Mouse (Mus musculus): ENCODE data around the gene Cish.

Cish gene

GRCm38 (mm10) chr9:107278126-107278525, 17.7 kb upstream of the Cish start:
- DNase-seq, result peak; percentile 51 to 56

GRCm38 (mm10) chr9:107278527-107279377, 17.1 kb upstream of the Cish start:
- peak; percentile 84 to 85 for DNase-seq

GRCm38 (mm10) chr9:107279378-107280321, 16.2 kb upstream of the Cish start:
- no peak for DNase-seq

- no peak for DNase-seq
Measured at GRCm38 (mm10) chr9:107280322-107281027, 15.4 kb upstream of the Cish start.

- no peak for DNase-seq
Measured at GRCm38 (mm10) chr9:107281241-107281987, 14.4 kb upstream of the Cish start.

GRCm38 (mm10) chr9:107282951-107283350, 12.9 kb upstream of the Cish start:
- DNase-seq, result no peak

GRCm38 (mm10) chr9:107285009-107285408, 10.8 kb upstream of the Cish start:
- DNase-seq, result no peak

GRCm38 (mm10) chr9:107287294-107287693, 8.5 kb upstream of the Cish start:
- DNase-seq, result no peak

- DNase-seq, result no peak
Measured at GRCm38 (mm10) chr9:107288105-107288650, 7.6 kb upstream of the Cish start.

- DNase-seq, result no peak
Measured at GRCm38 (mm10) chr9:107288711-107289110, 7.1 kb upstream of the Cish start.

- DNase-seq, result peak; percentile 53 to 63
Measured at GRCm38 (mm10) chr9:107289211-107290076, 6.4 kb upstream of the Cish start, which contains the start of gene Mapkapk3. Gene Mapkapk3, minus strand, starts transcription at chr9:107289877.

- peak; percentile 84 to 91 for DNase-seq
Measured at GRCm38 (mm10) chr9:107290897-107291296, 4.9 kb upstream of the Cish start.

GRCm38 (mm10) chr9:107294249-107294648, 1.6 kb upstream of the Cish start:
- DNase-seq, result peak; percentile 74 to 80

- no peak for DNase-seq
Measured at GRCm38 (mm10) chr9:107295616-107296015, 210 bp upstream of the Cish start.

- no peak for DNase-seq
Measured at GRCm38 (mm10) chr9:107296041-107296440, 215 bp downstream of the Cish start.

- DNase-seq, result peak; percentile 88 to 92
Measured at GRCm38 (mm10) chr9:107296501-107296965, 707 bp downstream of the Cish start.

- no peak for DNase-seq
Measured at GRCm38 (mm10) chr9:107297059-107297458, 1.2 kb downstream of the Cish start.

GRCm38 (mm10) chr9:107297658-107298057, 1.8 kb downstream of the Cish start:
- DNase-seq, result no peak

GRCm38 (mm10) chr9:107298059-107298780, 2.4 kb downstream of the Cish start:
- DNase-seq, result no peak

GRCm38 (mm10) chr9:107298876-107299275, 3.0 kb downstream of the Cish start:
- DNase-seq, result no peak

All from cerebellum, adult 18-20 months (tissue).